ENCODE assay signal across 24 mouse cellular contexts in the genomic region with DNA sequence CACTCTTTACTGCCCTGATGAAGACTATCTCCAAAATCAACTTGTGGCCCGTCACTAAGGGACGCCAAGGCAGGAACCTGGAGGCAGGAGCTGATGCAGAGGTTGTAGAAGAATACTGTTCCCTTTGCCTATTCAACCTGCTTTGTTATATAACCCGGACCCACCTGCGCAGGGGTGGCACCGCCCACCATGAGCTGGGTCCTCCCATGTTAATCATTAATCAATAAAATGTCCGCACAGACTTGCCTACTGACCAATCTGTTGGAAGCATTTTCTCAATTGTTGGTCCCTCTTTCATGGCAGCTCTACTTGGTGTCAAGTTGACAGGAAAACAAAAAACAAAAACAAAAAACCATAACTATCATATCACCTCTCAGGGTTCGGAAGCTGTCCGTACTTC. TPM values are rescaled to one million over a fixed set of nuclear protein-coding genes. Genes with fewer than 3 reads are reported as not detected.
DNase-seq lines count a peak whose midpoint lies in the region; TF ChIP-seq lines count a peak whose summit lies in the region.
"Had no signal": no experiment of that assay in that cellular context is flagged by ENCODE, and none has a peak within 500 bp of the region (broad histone marks: within the 10 kb centered on the region; RNA-seq: fewer than 3 reads in every experiment).

No protein-coding gene starts in this region.

- H3K79me2 ChIP-seq in liver, adult 2 months (ENCODE audit: control insufficient read depth, insufficient read depth, low read length): no peaks in the 10 kb centered on the region

- H3K36me3 ChIP-seq in liver, adult 2 months (ENCODE audit: control insufficient read depth, insufficient read depth, low read length): no peaks in the 10 kb centered on the region
- H3K36me3 ChIP-seq: embryonic facial prominence, embryonic 10.5 days; embryonic facial prominence, embryonic 12.5 days; forebrain, embryonic 15.5 days; G1E had no signal

- DNase-seq in kidney, adult 11 months: peak; percentile 53
- no peak for DNase-seq in kidney, adult 18-20 months
- DNase-seq in kidney, adult 9 months: peak; percentile 65
- DNase-seq in kidney, postnatal 14 days: no peak
- peak; percentile 51 for DNase-seq in liver, adult 2 months (ENCODE audit: extremely low read depth, low read depth, low spot score)
- no peak for DNase-seq in liver
- DNase-seq: adrenal gland, adult 8-10 months; adrenal gland, postnatal 14 days; adrenal gland, postnatal 36 days; B cell, adult 2 months; cerebellum, adult 11-12 months; cerebellum, adult 2 months; cerebellum, adult 9-10 months; cerebellum, postnatal 25 days had no signal

- no peak for TF ChIP-seq POLR2A in liver, adult 2 months (IDR thresholded peaks at IDR 0.05; ENCODE audit: extremely low read depth, insufficient read depth, low read length)

- H3K27me3 ChIP-seq in liver, adult 2 months (ENCODE audit: control insufficient read depth, insufficient read depth, low read length): no peaks in the 10 kb centered on the region
- H3K27me3 ChIP-seq: CH12.LX; embryonic facial prominence, embryonic 12.5 days; forebrain, embryonic 13.5 days; forebrain, embryonic 15.5 days; Patski had no signal

- H3K27ac ChIP-seq in liver, adult 2 months (replicated peaks; ENCODE audit: insufficient read depth, low read depth, low read length): no peak overlapping the region
- H3K27ac ChIP-seq: embryonic facial prominence, embryonic 10.5 days; embryonic facial prominence, embryonic 12.5 days; forebrain, embryonic 13.5 days; forebrain, embryonic 15.5 days had no signal

- no peak for TF ChIP-seq CTCF in liver, adult 2 months (IDR thresholded peaks at IDR 0.05; ENCODE audit: low read depth, low read length)

- H3K9ac ChIP-seq in liver, adult 2 months (ENCODE audit: low read depth, low read length): no peak overlapping the region
- H3K9ac ChIP-seq: embryonic facial prominence, embryonic 12.5 days; forebrain, embryonic 13.5 days; forebrain, embryonic 15.5 days had no signal

- H3K4me1 ChIP-seq in liver, adult 2 months (ENCODE audit: control insufficient read depth, insufficient read depth, low read length): peaks cover 12% of the 10 kb centered on the region

- 80% methylated on average over 8 of the region's 8 CpGs for WGBS in liver, adult 2 months

- no peak overlapping the region for H3K4me3 ChIP-seq in liver, adult 2 months (ENCODE audit: insufficient read depth, low read depth, low read length)
- H3K4me3 ChIP-seq: embryonic facial prominence, embryonic 10.5 days; embryonic facial prominence, embryonic 12.5 days; forebrain, embryonic 13.5 days; forebrain, embryonic 15.5 days had no signal

RNA-seq across cellular contexts. Expression of a gene that starts 22.8 kb away (rescaled TPM):
- not detected in 2 replicates for total RNA-seq in liver, adult 2 months (2014; rRNA removed)
- not detected in 2 replicates for polyA plus RNA-seq in liver, adult 2 months (2012; rRNA removed)
- total RNA-seq: G1E had no signal
- polyA plus RNA-seq: activated CD4-positive, CD25-positive, alpha-beta regulatory T cell, adult 4 months; cerebellum, adult 2 months; cortical plate, adult 2 months; forebrain, embryonic 11.5 days; G1E; Patski had no signal

RNA-seq across cellular contexts. Expression of a gene that starts 43.0 kb away (rescaled TPM):
- 3.9 and 4.2 TPM in 2 replicates for total RNA-seq in liver, adult 2 months (2014; rRNA removed)
- 1.5 and 2.0 TPM in 2 replicates for polyA plus RNA-seq in liver, adult 2 months (2012; rRNA removed)
- polyA plus RNA-seq: G1E had no signal

Comparison
In these comparisons a context has a peak if more than half of its experiments do, and no peak if none do; other contexts are left out.
1. DNase-seq: peak in kidney, adult 11 months (single experiment), kidney, adult 9 months (single experiment) and liver, adult 2 months (single experiment); none in kidney, adult 18-20 months (single experiment), kidney, postnatal 14 days (single experiment) and liver (single experiment).